Mouse (Mus musculus): Measurements from ENCODE around the gene Hoxb5. TPM values are rescaled to one million over a fixed set of nuclear protein-coding genes. Genes with fewer than 3 reads are reported as not detected.

Hoxb5 gene
- total RNA-seq, 2 experiments from 2014 or later = 0.19 to 0.22 TPM

DNA sequence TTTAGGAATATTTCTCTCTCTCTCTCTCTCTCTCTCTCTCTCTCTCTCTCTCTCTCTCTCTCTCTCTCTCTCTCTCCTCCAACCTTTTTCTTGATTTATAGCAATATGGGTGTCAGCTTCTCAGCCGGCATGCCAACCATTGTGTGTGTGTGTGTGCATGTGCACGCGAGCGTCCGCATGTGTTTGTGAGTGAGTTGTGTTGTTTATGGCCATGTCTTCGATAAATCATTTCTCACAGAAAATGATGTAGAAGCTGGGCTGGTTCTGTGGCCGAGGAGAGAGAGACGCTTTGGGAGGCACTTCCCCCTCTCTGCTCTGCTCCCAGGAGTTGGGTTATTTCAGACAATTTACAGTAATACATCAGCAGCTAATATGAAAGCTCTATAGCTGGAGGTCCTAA lies 25.5 kb downstream of the Hoxb5 start:
- intact Hi-C loops (cut with DNase I) = no loop called here
- no peak for DNase-seq

- DNase-seq = no peak
- intact Hi-C loops (cut with DNase I) = no loop called here
Observed at GRCm38 (mm10) chr11:96332105-96332504, 29.0 kb downstream of the Hoxb5 start.

DNA sequence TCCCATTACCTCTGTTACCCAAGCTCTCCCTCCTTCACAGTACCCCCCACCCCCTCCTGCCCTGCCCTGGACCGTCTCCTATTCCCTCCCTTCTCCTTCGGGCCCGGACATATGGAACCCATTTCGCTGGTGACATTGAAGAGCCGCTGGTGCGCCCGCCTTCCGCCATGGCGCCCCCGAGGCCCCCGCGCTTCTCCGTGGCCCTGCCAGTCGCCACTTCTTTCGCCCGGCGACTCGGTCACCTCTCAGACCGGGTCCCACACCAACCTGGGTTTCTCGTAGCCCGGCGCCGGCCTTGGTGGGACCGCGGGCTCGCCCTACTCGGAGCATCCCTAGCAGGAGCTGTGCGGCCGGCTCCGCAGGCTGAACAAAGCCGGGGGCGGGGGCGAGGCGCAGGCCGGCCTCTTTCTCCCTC lies 29.5 kb downstream of the Hoxb5 start:
- intact Hi-C loops (cut with DNase I) = no loop called here
- no peak for DNase-seq

DNA sequence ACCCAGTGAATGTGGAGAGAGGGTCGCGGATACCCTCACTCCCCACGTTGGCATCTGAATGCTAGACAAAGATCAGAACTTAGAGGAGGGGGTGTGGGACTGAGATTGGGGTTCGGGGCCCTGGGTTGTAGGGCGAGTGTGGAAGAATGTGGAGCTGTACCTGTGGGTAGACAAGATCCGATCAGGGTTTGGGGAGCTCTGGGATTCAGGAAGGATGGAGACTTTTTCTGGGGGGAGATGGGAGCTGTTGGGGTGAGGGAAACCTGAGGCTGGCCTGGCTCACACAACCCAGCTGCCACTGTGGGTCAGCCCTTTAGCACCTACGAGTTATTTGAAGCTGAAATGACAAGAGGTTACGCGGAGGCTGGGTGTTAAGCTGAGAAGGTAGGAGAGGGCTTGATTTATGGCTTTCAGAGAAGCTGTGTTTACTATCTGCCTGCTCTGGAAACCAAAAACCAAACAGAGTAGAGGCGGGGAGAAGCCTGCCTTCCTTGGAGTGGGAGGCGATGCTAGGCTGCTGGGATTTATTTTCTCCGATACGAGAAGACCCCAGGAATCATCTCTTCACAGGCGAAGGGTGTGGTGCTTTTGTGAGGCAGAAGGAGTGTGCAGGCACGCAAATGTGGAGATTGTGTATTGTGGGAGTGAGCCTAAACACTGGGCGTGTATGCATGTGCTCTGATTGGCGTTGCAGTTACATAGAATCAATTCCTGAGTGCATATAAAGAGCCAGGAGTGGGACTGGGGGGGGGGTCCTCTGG lies 30.3 kb downstream of the Hoxb5 start:
- intact Hi-C loops (cut with DNase I) = no loop called here
- DNase-seq = no peak

- intact Hi-C loops (cut with DNase I) = no loop called here
- no peak for DNase-seq
Observed at GRCm38 (mm10) chr11:96334002-96334364, 30.8 kb downstream of the Hoxb5 start.

- intact Hi-C loops (cut with DNase I) = no loop called here
- no peak for DNase-seq
Observed at GRCm38 (mm10) chr11:96334998-96335397, 31.9 kb downstream of the Hoxb5 start.

- DNase-seq = no peak
- intact Hi-C loops (cut with DNase I) = no loop called here
Observed at GRCm38 (mm10) chr11:96336597-96336996, 33.5 kb downstream of the Hoxb5 start.

- no peak for DNase-seq
- intact Hi-C loops (cut with DNase I) = no loop called here
Observed at GRCm38 (mm10) chr11:96337026-96337425, 33.9 kb downstream of the Hoxb5 start.

DNA sequence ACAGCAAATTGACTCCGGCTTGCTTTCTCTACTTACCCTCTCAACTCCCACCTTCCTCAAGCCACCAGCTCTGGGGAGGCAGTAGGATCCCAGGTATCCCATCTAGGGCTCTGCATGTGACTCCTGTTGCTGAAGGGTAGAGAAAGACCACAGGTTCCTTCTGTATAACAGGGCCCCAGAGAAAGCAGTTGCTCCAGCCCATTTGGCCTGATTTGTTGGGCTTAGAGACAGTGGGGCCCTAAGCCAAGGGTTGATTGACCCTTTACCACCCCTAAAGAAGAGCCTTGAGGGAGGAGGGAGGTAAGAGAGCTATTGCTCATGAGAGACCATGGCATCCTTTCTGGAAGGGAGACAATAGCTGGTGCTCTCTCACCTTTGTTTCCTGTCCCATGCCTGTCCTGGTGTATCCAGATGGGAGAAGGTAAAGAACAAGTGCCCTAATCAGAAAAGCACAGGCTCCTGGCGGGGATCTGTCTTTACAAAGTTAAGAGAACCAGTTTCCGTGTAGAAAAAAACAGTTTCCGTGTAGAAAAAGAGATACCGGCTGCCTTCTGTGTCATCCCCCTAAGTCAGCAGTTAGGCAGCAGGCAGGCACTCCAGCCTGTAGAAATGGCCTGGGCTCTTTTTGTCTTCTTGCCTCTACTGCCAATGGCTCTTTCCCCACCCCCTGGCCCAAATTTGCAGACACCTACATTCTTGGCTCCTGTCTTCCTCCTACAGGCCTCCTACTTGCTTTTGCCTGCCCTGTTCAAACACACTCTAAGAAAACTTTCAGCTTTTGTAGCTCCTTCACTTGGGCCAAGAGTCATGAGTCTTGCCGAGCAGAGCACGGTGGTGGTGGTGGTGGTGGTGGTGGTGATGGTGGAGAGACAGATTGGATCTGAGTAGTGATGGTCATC lies 36.1 kb downstream of the Hoxb5 start:
- no peak for DNase-seq
- intact Hi-C loops (cut with DNase I) = no loop called here

- intact Hi-C loops (cut with DNase I) = no loop called here
- no peak for DNase-seq
Observed at GRCm38 (mm10) chr11:96340698-96341365, 37.7 kb downstream of the Hoxb5 start.

GRCm38 (mm10) chr11:96341701-96342575 lies 38.8 kb downstream of the Hoxb5 start:
- intact Hi-C loops (cut with DNase I) = no loop called here
- peak; percentile 47 to 62 for DNase-seq

DNA sequence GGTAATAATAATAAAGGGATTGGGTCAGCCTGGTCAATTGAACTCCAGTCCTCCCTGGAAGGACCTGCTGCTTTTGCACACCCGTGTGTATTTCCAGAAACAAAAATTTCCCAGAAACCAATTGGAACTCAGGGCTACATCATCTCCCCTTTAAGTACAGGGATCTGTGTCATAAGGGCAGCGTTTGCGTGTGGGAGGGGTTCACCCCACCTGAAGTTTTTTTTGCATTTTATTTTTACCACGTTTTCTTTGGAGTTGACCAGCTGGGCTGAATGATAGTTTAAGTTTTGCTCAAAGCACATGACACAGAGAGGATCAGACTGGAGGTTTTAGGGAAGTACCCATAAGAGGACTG lies 39.4 kb downstream of the Hoxb5 start:
- no peak for DNase-seq
- intact Hi-C loops (cut with DNase I) = no loop called here

GRCm38 (mm10) chr11:96343206-96343745 lies 40.1 kb downstream of the Hoxb5 start:
- intact Hi-C loops (cut with DNase I) = no loop called here
- no peak for DNase-seq

GRCm38 (mm10) chr11:96344061-96344877 lies 41.1 kb downstream of the Hoxb5 start:
- intact Hi-C loops (cut with DNase I) = no loop called here
- DNase-seq = no peak

- intact Hi-C loops (cut with DNase I) = no loop called here
- no peak for DNase-seq
Observed at GRCm38 (mm10) chr11:96344878-96345159, 41.7 kb downstream of the Hoxb5 start.

DNA sequence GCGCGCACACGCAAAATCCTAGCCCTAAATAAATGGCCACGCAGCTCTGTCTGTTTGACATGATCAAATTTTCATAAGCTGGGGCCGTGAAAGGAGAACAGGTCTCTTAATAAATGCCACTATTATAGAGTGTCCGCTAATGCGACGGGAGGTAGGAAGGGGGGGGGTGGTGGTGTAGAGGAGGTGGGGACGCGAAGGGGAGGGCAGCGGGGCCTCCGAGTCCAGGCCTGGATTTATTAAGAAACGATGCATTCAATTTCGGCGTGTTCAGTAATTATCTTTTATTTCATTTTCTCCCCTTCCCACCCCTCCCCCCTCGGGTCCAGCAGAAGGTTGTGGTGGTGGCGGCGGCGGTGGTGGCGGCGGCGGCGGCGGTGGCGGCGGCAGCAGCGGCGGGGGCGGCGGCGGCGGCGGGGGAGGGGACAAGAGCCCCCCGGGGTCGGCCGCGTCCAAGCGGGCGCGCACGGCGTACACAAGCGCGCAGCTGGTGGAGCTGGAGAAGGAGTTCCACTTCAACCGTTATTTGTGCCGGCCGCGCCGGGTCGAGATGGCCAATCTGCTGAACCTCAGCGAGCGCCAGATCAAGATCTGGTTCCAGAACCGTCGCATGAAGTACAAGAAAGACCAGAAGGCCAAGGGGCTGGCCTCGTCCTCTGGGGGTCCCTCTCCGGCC lies 42.2 kb downstream of the Hoxb5 start:
- intact Hi-C loops (cut with DNase I) = no loop called here
- DNase-seq = no peak

DNA sequence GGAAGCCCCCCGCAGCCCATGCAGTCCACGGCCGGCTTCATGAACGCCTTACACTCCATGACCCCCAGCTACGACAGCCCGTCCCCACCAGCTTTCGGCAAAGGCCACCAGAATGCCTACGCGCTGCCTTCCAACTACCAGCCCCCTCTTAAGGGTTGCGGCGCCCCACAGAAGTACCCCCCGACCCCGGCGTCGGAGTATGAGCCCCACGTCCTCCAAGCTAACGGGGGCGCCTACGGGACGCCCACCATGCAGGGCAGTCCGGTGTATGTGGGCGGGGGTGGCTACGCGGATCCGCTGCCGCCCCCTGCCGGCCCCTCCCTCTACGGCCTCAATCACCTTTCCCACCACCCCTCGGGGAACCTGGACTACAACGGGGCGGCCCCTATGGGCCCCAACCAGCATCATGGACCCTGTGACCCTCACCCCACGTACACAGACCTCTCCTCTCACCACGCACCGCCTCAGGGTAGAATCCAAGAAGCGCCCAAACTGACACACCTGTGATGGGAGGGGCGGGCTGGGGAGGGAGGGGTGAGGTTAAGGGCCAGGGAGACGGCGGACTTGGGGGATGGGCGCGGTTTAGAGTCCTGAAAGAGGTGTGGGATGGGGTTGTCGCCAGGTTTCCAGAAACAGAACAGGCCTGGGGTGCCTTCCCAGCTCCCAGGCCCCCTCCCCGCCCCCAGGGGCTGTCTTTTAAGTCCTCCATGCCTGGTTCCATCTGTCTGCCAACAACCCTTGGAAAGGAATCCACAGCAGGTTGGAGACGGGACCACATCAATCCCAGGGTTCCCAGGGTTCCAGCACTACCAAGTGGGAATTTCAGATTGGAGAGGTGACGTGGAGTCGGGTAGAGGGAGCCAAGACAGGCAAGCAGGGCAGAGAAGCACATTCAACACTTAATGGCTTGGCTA lies 43.0 kb downstream of the Hoxb5 start:
- DNase-seq = no peak
- intact Hi-C loops (cut with DNase I) = no loop called here
